Mouse (Mus musculus) heart, embryonic 11.5 days (tissue): ENCODE measurements around the gene Ugt2a3. TPM values are rescaled to one million over a fixed set of nuclear protein-coding genes. Genes with fewer than 3 reads are reported as not detected.

Experiments used
- polyA plus RNA-seq: library from polyadenylated mRNA; unstranded; fragments of >200 nt; fragmentation: Nextera tagmentation; extraction: Ambion mirVana; gene quantifications from 2 replicates; pipeline ENCODE4 v1.2.1, GENCODE M21; 2014

Gene Ugt2a3
- polyA plus RNA-seq, 1 experiment from 2014 or later = not detected

Other genes starting within 250 kb of the Ugt2a3 start
- not detected in 2 replicates for gene Ugt2b36, start 244.6 kb downstream of the Ugt2a3 start, polyA plus RNA-seq
- not detected in 2 replicates for gene Ugt2b5, start 196.9 kb downstream of the Ugt2a3 start, polyA plus RNA-seq
- gene Ugt2b37, start 82.4 kb downstream of the Ugt2a3 start, polyA plus RNA-seq = not detected in 2 replicates
- not detected in 2 replicates for gene Ugt2b38, start 87.0 kb upstream of the Ugt2a3 start, polyA plus RNA-seq
- not detected in 2 replicates for gene Ugt2a2, start 145.1 kb upstream of the Ugt2a3 start, polyA plus RNA-seq
- gene Gm43638, start 149.6 kb upstream of the Ugt2a3 start, polyA plus RNA-seq = not detected in 2 replicates
- not detected in 2 replicates for gene Ugt2a1, start 153.7 kb upstream of the Ugt2a3 start, polyA plus RNA-seq
- gene Sult1b1, start 201.0 kb upstream of the Ugt2a3 start, polyA plus RNA-seq = not detected in 2 replicates
- gene Sult1d1, start 231.8 kb upstream of the Ugt2a3 start, polyA plus RNA-seq = not detected in 2 replicates